Mouse (Mus musculus) neural tube, embryonic 11.5 days (tissue): ENCODE data around the gene Kmt5a. TPM values are rescaled to one million over a fixed set of nuclear protein-coding genes. Genes with fewer than 3 reads are reported as not detected.

Experiments
- ATAC-seq: fragments of 200-750 bp; cut with Nextera tagmentation; 2 replicates; pipeline ENCODE4 v1.8.0; 2017; ENCODE audit warnings: moderate number of reproducible peaks, mild to moderate bottlenecking, moderate TSS enrichment, moderate library complexity; ENCODE audit not compliant: insufficient read depth, low FRiP score, low TSS enrichment
- DNase-seq: peaks from one replicate; pipeline ENCODE4 v3.0.0-alpha.2; 2015; ENCODE audit warnings: low spot score
- H3K27ac ChIP-seq: fragments of 300-500 bp; sonication (generic); 2 replicates; pipeline ENCODE4 v1.5.1; 2014; ENCODE audit warnings: low read depth, mild to moderate bottlenecking, low read length
- H3K27me3 ChIP-seq: fragments of 300-500 bp; sonication (generic); 2 replicates; pipeline ENCODE4 v1.6.1; 2014; ENCODE audit warnings: mild to moderate bottlenecking, low read length, mixed read lengths; ENCODE audit not compliant: control insufficient read depth, insufficient read depth
- H3K36me3 ChIP-seq: fragments of 300-500 bp; sonication (generic); 2 replicates; pipeline ENCODE4 v1.6.1; 2014; ENCODE audit warnings: mild to moderate bottlenecking, low read length, moderate library complexity, mixed read lengths; ENCODE audit not compliant: control insufficient read depth, insufficient read depth
- H3K4me1 ChIP-seq: fragments of 300-500 bp; sonication (generic); 2 replicates; pipeline ENCODE4 v1.6.1; 2014; ENCODE audit warnings: low read length, mixed read lengths; ENCODE audit not compliant: control insufficient read depth, insufficient read depth
- H3K4me2 ChIP-seq: fragments of 300-500 bp; sonication (generic); 2 replicates; pipeline ENCODE4 v1.6.1; 2014; ENCODE audit warnings: low read depth, mild to moderate bottlenecking, moderate library complexity
- H3K4me3 ChIP-seq: fragments of 300-500 bp; sonication (generic); 2 replicates; pipeline ENCODE4 v1.5.1; 2014; ENCODE audit warnings: low read depth, low read length
- H3K9ac ChIP-seq: fragments of 300-500 bp; sonication (generic); 2 replicates; pipeline ENCODE4 v1.6.1; 2014; ENCODE audit warnings: mild to moderate bottlenecking, low read length
- H3K9me3 ChIP-seq: fragments of 300-500 bp; sonication (generic); 2 replicates; pipeline ENCODE4 v1.6.1; 2016; ENCODE audit warnings: low read length; ENCODE audit not compliant: control insufficient read depth
- WGBS: fragments of 180-500 bp; shearing (Covaris S2); extraction: QIAGEN DNeasy Blood & Tissue Kit; methylation state at CpG from one replicate; pipeline ENCODE4 v1.1.7; 2014; 5-methylcytosine and 5-hydroxymethylcytosine counted together
- polyA plus RNA-seq: library from polyadenylated mRNA; unstranded; fragments of >200 nt; fragmentation: Nextera tagmentation; extraction: Ambion mirVana; gene quantifications from 2 replicates; pipeline ENCODE4 v1.2.1, GENCODE M21; 2014

Kmt5a gene
- polyA plus RNA-seq, 1 experiment from 2014 or later: 121 TPM

- Histone ChIP-seq H3K27me3 (no peaks in the 10 kb centered on the region), H3K4me1 (0 out of 2 replicates have a peak, but pooled peaks cover 3% of the 10 kb centered on the region), H3K4me2 (peak overlapping the region; percentile 71), H3K9me3 (no peaks in the 10 kb centered on the region), H3K4me3 (peak overlapping the region; percentile 59), H3K9ac (peak overlapping the region; percentile 75), H3K27ac (peak overlapping the region; percentile 95), H3K36me3 (no peaks in the 10 kb centered on the region)
- no peak for DNase-seq
- peak; percentile 64 for ATAC-seq
- WGBS: 8% methylated on average over 15 of the region's 15 CpGs
These were observed 44.1 kb downstream of the Kmt5a start for GRCm38 (mm10) chr5:124483655-124484396.

- Histone ChIP-seq H3K4me3 (no peak overlapping the region), H3K4me1 (0 out of 2 replicates have a peak, but pooled peaks cover 3% of the 10 kb centered on the region), H3K4me2 (no peak overlapping the region), H3K27me3 (no peaks in the 10 kb centered on the region), H3K9me3 (no peaks in the 10 kb centered on the region), H3K9ac (no peak overlapping the region), H3K36me3 (peaks cover under 1% of the 10 kb centered on the region), H3K27ac (no peak overlapping the region)
- no peak for ATAC-seq
- 91% methylated on average over 5 of the region's 5 CpGs for WGBS
- DNase-seq: no peak
These were observed 45.9 kb downstream of the Kmt5a start for GRCm38 (mm10) chr5:124485654-124486053.

- DNase-seq (no peak), ATAC-seq (no peak)
- H3K9ac ChIP-seq: no peak overlapping the region
- H3K27me3 ChIP-seq: no peaks in the 10 kb centered on the region
- H3K9me3 ChIP-seq: no peaks in the 10 kb centered on the region
- 92% methylated on average over 3 of the region's 3 CpGs for WGBS
- H3K4me1 ChIP-seq: 0 out of 2 replicates have a peak, but pooled peaks cover 3% of the 10 kb centered on the region
- no peak overlapping the region for H3K4me3 ChIP-seq
- H3K4me2 ChIP-seq: no peak overlapping the region
- H3K36me3 ChIP-seq: peaks cover 3% of the 10 kb centered on the region
- no peak overlapping the region for H3K27ac ChIP-seq
These were observed 49.2 kb downstream of the Kmt5a start for GRCm38 (mm10) chr5:124488885-124489284.

GRCm38 (mm10) chr5:124491732-124492131, 52.0 kb downstream of the Kmt5a start:
- H3K27me3 ChIP-seq: no peaks in the 10 kb centered on the region
- no peaks in the 10 kb centered on the region for H3K4me1 ChIP-seq
- no peak overlapping the region for H3K9ac ChIP-seq
- no peak overlapping the region for H3K4me3 ChIP-seq
- no peak overlapping the region for H3K27ac ChIP-seq
- no peak for DNase-seq
- no peaks in the 10 kb centered on the region for H3K9me3 ChIP-seq
- peaks cover 3% of the 10 kb centered on the region for H3K36me3 ChIP-seq
- 96% methylated on average over 4 of the region's 4 CpGs for WGBS
- ATAC-seq: no peak
- H3K4me2 ChIP-seq: no peak overlapping the region

- no peak for DNase-seq
- Histone ChIP-seq H3K36me3 (peaks cover 3% of the 10 kb centered on the region), H3K27me3 (no peaks in the 10 kb centered on the region), H3K27ac (no peak overlapping the region), H3K4me2 (no peak overlapping the region), H3K9ac (no peak overlapping the region), H3K4me1 (no peaks in the 10 kb centered on the region), H3K9me3 (no peaks in the 10 kb centered on the region), H3K4me3 (no peak overlapping the region)
- WGBS: 89% methylated on average over 4 of the region's 4 CpGs
- ATAC-seq: no peak
These were observed 52.9 kb downstream of the Kmt5a start for GRCm38 (mm10) chr5:124492618-124493017.

- no peaks in the 10 kb centered on the region for H3K9me3 ChIP-seq
- peaks cover 3% of the 10 kb centered on the region for H3K36me3 ChIP-seq
- H3K4me1 ChIP-seq: no peaks in the 10 kb centered on the region
- H3K4me2 ChIP-seq: no peak overlapping the region
- DNase-seq: no peak
- 87% methylated on average over 11 of the region's 11 CpGs for WGBS
- ATAC-seq: no peak
- no peaks in the 10 kb centered on the region for H3K27me3 ChIP-seq
- H3K27ac ChIP-seq: no peak overlapping the region
- no peak overlapping the region for H3K4me3 ChIP-seq
- no peak overlapping the region for H3K9ac ChIP-seq
These were observed 53.7 kb downstream of the Kmt5a start for GRCm38 (mm10) chr5:124493455-124493854.

- H3K36me3 ChIP-seq: peaks cover 3% of the 10 kb centered on the region
- no peak overlapping the region for H3K9ac ChIP-seq
These were observed 55.8 kb downstream of the Kmt5a start for GRCm38 (mm10) chr5:124495547-124495946.

GRCm38 (mm10) chr5:124496614-124497514, 57.1 kb downstream of the Kmt5a start:
- no peaks in the 10 kb centered on the region for H3K9me3 ChIP-seq
- DNase-seq: no peak
- no peaks in the 10 kb centered on the region for H3K27me3 ChIP-seq
- H3K4me3 ChIP-seq: no peak overlapping the region
- H3K4me2 ChIP-seq: no peak overlapping the region
- 74% methylated on average over 15 of the region's 15 CpGs for WGBS
- no peak overlapping the region for H3K27ac ChIP-seq
- no peak overlapping the region for H3K9ac ChIP-seq
- H3K36me3 ChIP-seq: no peaks in the 10 kb centered on the region; the same call in 1 of the 2 replicates
- H3K4me1 ChIP-seq: peaks cover 3% of the 10 kb centered on the region; the same call in 1 of the 2 replicates
- no peak for ATAC-seq

More at GRCm38 (mm10) chr5:124495547-124495946, 55.8 kb downstream of the Kmt5a start:
- WGBS: 48% methylated on average over 7 of the region's 7 CpGs
- H3K4me3 ChIP-seq: no peak overlapping the region
- no peaks in the 10 kb centered on the region for H3K9me3 ChIP-seq
- no peak overlapping the region for H3K27ac ChIP-seq
- no peaks in the 10 kb centered on the region for H3K27me3 ChIP-seq
- H3K4me1 ChIP-seq: peaks cover 3% of the 10 kb centered on the region; the same call in 1 of the 2 replicates
- H3K4me2 ChIP-seq: no peak overlapping the region
- DNase-seq (no peak), ATAC-seq (no peak)
